Mouse (Mus musculus) hindbrain, embryonic 10.5 days (tissue): ENCODE data around the gene Rbak. TPM values are rescaled to one million over a fixed set of nuclear protein-coding genes. Genes with fewer than 3 reads are reported as not detected.
"Not testable (repeated sequence)": the region's sequence is repeated elsewhere in the genome, so short reads cannot be mapped to it uniquely, and the experiment has no call there.

ENCODE experiments used
- DNase-seq: peaks from one replicate; pipeline ENCODE4 v3.0.0-alpha.2; 2017; ENCODE audit warnings: low spot score
- H3K27ac ChIP-seq: fragments of 300-500 bp; sonication (generic); 2 replicates; pipeline ENCODE4 v1.5.1; 2016; ENCODE audit warnings: mild to moderate bottlenecking, moderate library complexity
- H3K27me3 ChIP-seq: fragments of 300-500 bp; sonication (generic); 2 replicates; pipeline ENCODE4 v1.6.1; 2016; ENCODE audit warnings: mild to moderate bottlenecking; ENCODE audit not compliant: poor library complexity, insufficient read depth, severe bottlenecking
- H3K36me3 ChIP-seq: fragments of 300-500 bp; sonication (generic); 2 replicates; pipeline ENCODE4 v1.6.1; 2016; ENCODE audit warnings: mild to moderate bottlenecking, moderate library complexity
- H3K4me1 ChIP-seq: fragments of 300-500 bp; sonication (generic); replicated peaks from 2 replicates; pipeline ENCODE4 v1.6.1; 2016; ENCODE audit warnings: mild to moderate bottlenecking
- H3K4me3 ChIP-seq: fragments of 300-500 bp; sonication (generic); 2 replicates; pipeline ENCODE4 v1.5.1; 2016; ENCODE audit warnings: mild to moderate bottlenecking, moderate library complexity
- H3K9me3 ChIP-seq: fragments of 300-500 bp; sonication (generic); 2 replicates; pipeline ENCODE4 v1.6.1; 2016; ENCODE audit warnings: mild to moderate bottlenecking, moderate library complexity
- WGBS: fragments of 180-500 bp; shearing (Covaris S2); methylation state at CpG from one replicate; pipeline ENCODE4 v1.1.7; 2016; 5-methylcytosine and 5-hydroxymethylcytosine counted together
- polyA plus RNA-seq: library from polyadenylated mRNA; unstranded; fragments of >200 nt; fragmentation: Nextera tagmentation; extraction: Ambion mirVana; gene quantifications from 2 replicates; pipeline ENCODE4 v1.2.1, GENCODE M21; 2016

The Rbak gene
- polyA plus RNA-seq, 1 experiment from 2014 or later, result 13.3 TPM

- H3K27me3 ChIP-seq, result no peaks in the 10 kb centered on the region
- no peak overlapping the region for H3K27ac ChIP-seq
- DNase-seq, result no peak
- no peak overlapping the region for H3K4me3 ChIP-seq
- peaks cover 15% of the 10 kb centered on the region for H3K4me1 ChIP-seq
- H3K9me3 ChIP-seq, result peaks cover 24% of the 10 kb centered on the region; the same call in 1 of the 2 replicates
- 96% methylated on average over 4 of the region's 4 CpGs for WGBS
- peaks cover 80% of the 10 kb centered on the region for H3K36me3 ChIP-seq
Observed at GRCm38 (mm10) chr5:143175970-143176369, 4.6 kb downstream of the Rbak start.

- DNase-seq, result no peak
- WGBS, result 13% methylated on average over 18 of the region's 18 CpGs
- peaks cover 10% of the 10 kb centered on the region for H3K4me1 ChIP-seq
- no peaks in the 10 kb centered on the region for H3K36me3 ChIP-seq
- peaks cover 8% of the 10 kb centered on the region; the same call in 1 of the 2 replicates for H3K27me3 ChIP-seq
- H3K27ac ChIP-seq, result peak overlapping the region; percentile 23; the same call in 1 of the 2 replicates
- H3K4me3 ChIP-seq, result peak overlapping the region; percentile 24
- H3K9me3 ChIP-seq, result no peaks in the 10 kb centered on the region
Observed at GRCm38 (mm10) chr5:143165508-143166070, 15.0 kb downstream of the Rbak start.

- Histone ChIP-seq H3K36me3 (no peaks in the 10 kb centered on the region), H3K27me3 (peaks cover 56% of the 10 kb centered on the region), H3K9me3 (peaks cover 13% of the 10 kb centered on the region; the same call in 1 of the 2 replicates), H3K4me1 (peaks cover 4% of the 10 kb centered on the region), H3K27ac (no peak overlapping the region), H3K4me3 (no peak overlapping the region)
- no peak for DNase-seq
- 87% methylated on average over 3 of the region's 3 CpGs for whole genome bisulfite sequencing
Observed at GRCm38 (mm10) chr5:143155534-143155933, 25.0 kb downstream of the Rbak start.

GRCm38 (mm10) chr5:143153756-143154155 is 26.8 kb downstream of the Rbak start:
- peaks cover 4% of the 10 kb centered on the region for H3K4me1 ChIP-seq
- H3K36me3 ChIP-seq, result no peaks in the 10 kb centered on the region
- 91% methylated on average over 10 of the region's 10 CpGs for WGBS
- no peak for DNase-seq
- peaks cover 22% of the 10 kb centered on the region; the same call in 1 of the 2 replicates for H3K9me3 ChIP-seq
- H3K27me3 ChIP-seq, result peaks cover 42% of the 10 kb centered on the region
- H3K4me3 ChIP-seq, result no peak overlapping the region
- H3K27ac ChIP-seq, result no peak overlapping the region

GRCm38 (mm10) chr5:143150044-143150443 is 30.5 kb downstream of the Rbak start:
- Histone ChIP-seq H3K9me3 (peaks cover 22% of the 10 kb centered on the region; the same call in 1 of the 2 replicates), H3K4me3 (no peak overlapping the region), H3K36me3 (no peaks in the 10 kb centered on the region), H3K4me1 (no peaks in the 10 kb centered on the region), H3K27ac (no peak overlapping the region), H3K27me3 (peaks cover 5% of the 10 kb centered on the region; the same call in 1 of the 2 replicates)
- 90% methylated on average over 2 of the region's 2 CpGs for WGBS
- no peak for DNase-seq

- Histone ChIP-seq H3K4me3 (no peak overlapping the region), H3K9me3 (peaks cover 22% of the 10 kb centered on the region; the same call in 1 of the 2 replicates), H3K4me1 (no peaks in the 10 kb centered on the region), H3K27ac (no peak overlapping the region), H3K36me3 (no peaks in the 10 kb centered on the region), H3K27me3 (peaks cover under 1% of the 10 kb centered on the region; the same call in 1 of the 2 replicates)
- no peak for DNase-seq
- 90% methylated on average over 2 of the region's 2 CpGs for WGBS
Observed at GRCm38 (mm10) chr5:143149536-143149935, 31.0 kb downstream of the Rbak start.

GRCm38 (mm10) chr5:143148661-143149060 is 31.9 kb downstream of the Rbak start:
- 92% methylated on average over 5 of the region's 5 CpGs for WGBS
- Histone ChIP-seq H3K4me3 (no peak overlapping the region), H3K27me3 (no peaks in the 10 kb centered on the region), H3K27ac (no peak overlapping the region), H3K9me3 (peaks cover 22% of the 10 kb centered on the region; the same call in 1 of the 2 replicates), H3K36me3 (no peaks in the 10 kb centered on the region), H3K4me1 (no peaks in the 10 kb centered on the region)
- no peak for DNase-seq

- no peaks in the 10 kb centered on the region for H3K36me3 ChIP-seq
- no peaks in the 10 kb centered on the region for H3K4me1 ChIP-seq
- 80% methylated on average over 3 of the region's 3 CpGs for WGBS
- H3K27me3 ChIP-seq, result no peaks in the 10 kb centered on the region
- H3K4me3 ChIP-seq, result no peak within 1 kb of the TSS
- DNase-seq, result no peak
- H3K9me3 ChIP-seq, result peaks cover 22% of the 10 kb centered on the region; the same call in 1 of the 2 replicates
- H3K27ac ChIP-seq, result no peak within 1 kb of the TSS
Observed at GRCm38 (mm10) chr5:143147481-143147880, 33.1 kb downstream of the Rbak start, which contains the start of gene Olfr718-ps1. Gene Olfr718-ps1 (minus strand): TSS chr5:143147581.

GRCm38 (mm10) chr5:143137580-143137979 is 43.0 kb downstream of the Rbak start:
- no peak for DNase-seq
- H3K4me3 ChIP-seq, result peak overlapping the region; percentile 6; the same call in 1 of the 2 replicates
- 89% methylated on average over 13 of the region's 13 CpGs for WGBS
- no peaks in the 10 kb centered on the region for H3K4me1 ChIP-seq
- no peaks in the 10 kb centered on the region for H3K27me3 ChIP-seq
- H3K27ac ChIP-seq, result no peak overlapping the region
- no peaks in the 10 kb centered on the region for H3K36me3 ChIP-seq
- no peaks in the 10 kb centered on the region for H3K9me3 ChIP-seq

- Histone ChIP-seq H3K4me3 (no peak overlapping the region), H3K36me3 (no peaks in the 10 kb centered on the region), H3K9me3 (0 out of 2 replicates have a peak, but pooled peaks cover 5% of the 10 kb centered on the region), H3K4me1 (no peaks in the 10 kb centered on the region), H3K27me3 (no peaks in the 10 kb centered on the region), H3K27ac (no peak overlapping the region)
- no peak for DNase-seq
- WGBS, result 92% methylated on average over 7 of the region's 7 CpGs
Observed at GRCm38 (mm10) chr5:143135042-143135441, 45.5 kb downstream of the Rbak start.

- WGBS, result 83% methylated on average over 4 of the region's 6 CpGs
- H3K36me3 ChIP-seq, H3K27ac ChIP-seq, H3K9me3 ChIP-seq, DNase-seq, H3K4me3 ChIP-seq, H3K27me3 ChIP-seq, H3K4me1 ChIP-seq: not testable (repeated sequence)
Observed at GRCm38 (mm10) chr5:143134216-143135010, 46.2 kb downstream of the Rbak start.

- no peak for DNase-seq
- Histone ChIP-seq H3K27me3 (no peaks in the 10 kb centered on the region), H3K27ac (no peak overlapping the region), H3K9me3 (peaks cover 11% of the 10 kb centered on the region), H3K36me3 (no peaks in the 10 kb centered on the region), H3K4me3 (no peak overlapping the region), H3K4me1 (no peaks in the 10 kb centered on the region)
- WGBS, result 83% methylated on average over 13 of the region's 13 CpGs
Observed at GRCm38 (mm10) chr5:143132935-143133514, 47.5 kb downstream of the Rbak start.

- Histone ChIP-seq H3K36me3 (no peaks in the 10 kb centered on the region), H3K27me3 (no peaks in the 10 kb centered on the region), H3K4me3 (no peak overlapping the region), H3K9me3 (peaks cover 11% of the 10 kb centered on the region), H3K27ac (no peak overlapping the region), H3K4me1 (peaks cover 8% of the 10 kb centered on the region)
- WGBS, result 84% methylated on average over 7 of the region's 7 CpGs
- DNase-seq, result peak; percentile 25
Observed at GRCm38 (mm10) chr5:143130342-143130741, 50.2 kb downstream of the Rbak start.
